Mouse (Mus musculus) retina, postnatal 7 days (tissue): ENCODE measurements around the gene Ifnab.
A peak's percentile ranks its signal among the peaks of the same experiment; 100 is the strongest.

Source experiments
- DNase-seq: peaks from one replicate; pipeline ENCODE4 v3.0.0-alpha.2; 2012; ENCODE audit warnings: low read depth, low spot score

Gene Ifnab

GRCm38 (mm10) chr4:88691259-88691658 lies at the start of gene Ifnab:
TSS of gene Ifnab (minus strand) at chr4:88691359.
- DNase-seq, result no peak

DNA sequence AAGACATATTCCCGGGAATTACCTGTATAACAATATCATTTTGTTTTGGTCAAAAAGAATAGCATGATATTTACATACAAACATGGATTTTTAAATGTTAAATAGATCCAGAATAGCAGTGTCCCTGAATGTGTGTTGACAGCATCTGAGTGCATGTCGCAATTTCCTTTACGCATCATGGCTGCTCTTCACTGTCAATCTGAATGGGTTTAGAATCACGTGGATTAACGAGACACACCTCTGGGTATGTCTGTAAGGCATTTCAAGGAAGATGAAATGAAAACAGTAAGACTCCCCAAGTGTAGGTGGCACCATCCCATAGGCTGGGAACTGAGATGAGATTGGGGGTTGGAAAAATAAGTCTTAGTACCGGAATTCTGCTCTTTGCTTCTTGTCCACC lies 47.9 kb upstream of the Ifnab start:
- no peak for DNase-seq

GRCm38 (mm10) chr4:88738480-88738879 lies 47.3 kb upstream of the Ifnab start:
- DNase-seq, result peak; percentile 39

DNA sequence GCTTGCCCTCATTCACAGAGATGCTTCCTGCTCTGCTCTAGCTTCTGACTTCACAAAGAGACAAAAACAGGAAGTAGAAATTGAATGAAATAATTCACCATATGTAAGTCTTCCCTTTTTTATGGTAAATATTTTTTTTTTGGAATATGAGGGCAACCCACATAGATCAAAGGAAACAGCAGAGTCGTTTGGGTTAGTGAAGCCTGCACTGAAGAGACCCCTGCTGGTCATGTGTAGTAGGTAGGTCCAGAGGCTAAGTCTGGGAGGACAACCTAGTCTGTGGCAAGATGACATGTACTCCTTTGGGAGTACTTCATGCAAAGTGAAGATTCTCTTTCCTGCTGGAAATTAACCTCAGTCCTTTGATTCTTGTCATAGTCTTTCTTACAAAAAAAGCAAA lies 36.2 kb upstream of the Ifnab start:
- no peak for DNase-seq

DNA sequence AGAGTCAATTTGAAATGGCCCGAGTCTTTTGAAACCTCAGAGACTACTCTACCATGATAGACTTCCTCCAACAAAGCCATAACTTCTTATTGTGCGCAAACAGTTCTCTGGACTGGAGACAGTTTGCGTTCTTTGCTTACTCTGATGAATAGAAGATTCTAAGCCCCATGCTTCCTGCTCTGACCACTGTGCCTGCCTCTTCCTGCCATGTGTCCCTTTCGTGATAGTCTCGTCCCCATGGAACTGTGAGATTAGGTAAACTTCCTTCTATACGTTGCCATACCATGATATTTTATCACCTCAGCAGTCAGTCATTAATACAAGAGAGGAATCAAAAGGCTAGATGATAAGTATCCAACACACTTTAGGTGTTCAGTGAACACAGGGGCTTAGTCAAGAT lies 35.6 kb upstream of the Ifnab start:
- DNase-seq, result no peak

DNA sequence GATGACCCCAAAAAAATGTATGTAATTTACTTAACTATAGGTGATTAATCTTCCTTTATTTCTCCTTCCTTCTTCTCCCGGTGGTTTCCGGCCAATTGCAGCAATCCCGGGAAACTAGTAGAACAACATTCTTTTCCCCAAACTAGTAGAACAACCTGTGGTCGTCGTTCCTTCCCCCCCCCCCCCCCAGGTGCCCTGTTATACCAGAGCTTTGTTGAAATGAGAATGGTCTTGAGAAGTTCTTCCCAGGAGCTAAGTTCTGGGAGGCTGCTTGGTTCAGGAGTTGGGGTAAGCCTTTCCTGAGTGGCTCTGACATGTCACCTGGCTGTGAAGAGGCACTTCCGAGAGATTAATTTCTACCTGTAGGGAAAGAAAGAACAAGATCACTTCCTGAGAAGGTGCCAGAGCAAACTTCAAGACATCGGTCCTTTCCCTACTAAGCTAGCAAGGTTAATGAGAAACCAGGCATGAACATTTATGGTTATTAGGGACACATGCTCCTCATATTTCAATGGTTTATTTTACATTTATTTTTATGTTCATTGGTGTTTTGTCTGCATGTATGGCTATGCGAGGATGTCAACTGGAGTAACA lies 32.4 kb upstream of the Ifnab start:
- no peak for DNase-seq

DNA sequence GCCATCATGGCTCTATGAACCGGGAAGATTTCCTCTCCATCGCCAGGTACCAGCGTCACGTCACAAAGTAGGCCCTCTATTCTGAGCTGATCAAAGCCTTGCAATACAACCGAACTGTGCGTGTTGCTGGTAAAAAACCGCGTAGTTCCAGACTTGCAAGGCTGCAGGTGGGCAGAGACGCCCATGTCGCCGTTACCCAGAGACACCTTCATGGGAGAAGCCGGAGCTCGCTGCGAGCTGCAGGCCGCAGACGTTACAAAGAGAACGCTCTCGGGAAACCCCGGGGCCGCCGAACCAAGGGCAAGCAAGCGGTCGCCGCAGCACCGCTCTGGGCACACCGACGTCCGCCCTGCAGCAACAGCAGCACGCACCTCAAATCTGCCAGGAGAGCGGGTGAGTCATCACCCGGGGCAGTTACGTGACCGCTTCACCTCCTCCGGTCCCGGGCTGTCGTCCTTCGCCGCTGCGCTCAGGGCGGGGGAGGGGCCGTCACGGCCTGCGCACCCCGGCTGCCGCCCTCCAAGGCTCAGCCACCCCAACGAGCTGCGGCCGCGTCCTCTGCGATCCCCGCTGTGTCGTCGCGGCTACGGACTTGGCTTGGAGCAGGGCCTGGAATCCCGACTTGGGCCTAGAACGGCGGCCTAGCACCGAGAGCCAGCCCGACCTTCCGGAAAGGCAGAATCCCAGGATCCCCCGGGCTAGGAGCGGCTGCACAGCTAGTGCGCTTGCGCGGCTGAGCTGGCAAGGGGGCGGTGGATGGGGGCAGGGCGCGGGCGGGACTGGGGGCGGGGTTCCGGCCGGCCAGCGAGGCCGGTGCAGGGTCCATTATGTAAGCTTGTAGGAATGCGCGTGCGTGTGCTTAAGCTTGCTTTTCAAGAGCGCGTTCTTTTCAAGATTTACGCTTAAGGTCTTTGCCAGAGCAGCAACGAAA lies 30.9 kb upstream of the Ifnab start, which contains the start of the genes Gm26566 and Klhl9:
TSS of gene Gm26566 (plus strand) at position 15 of the 931 bp plus-strand sequence.
TSS of gene Klhl9 (minus strand) at position 675 of the 931 bp plus-strand sequence.
- DNase-seq, result peak; percentile 91

DNA sequence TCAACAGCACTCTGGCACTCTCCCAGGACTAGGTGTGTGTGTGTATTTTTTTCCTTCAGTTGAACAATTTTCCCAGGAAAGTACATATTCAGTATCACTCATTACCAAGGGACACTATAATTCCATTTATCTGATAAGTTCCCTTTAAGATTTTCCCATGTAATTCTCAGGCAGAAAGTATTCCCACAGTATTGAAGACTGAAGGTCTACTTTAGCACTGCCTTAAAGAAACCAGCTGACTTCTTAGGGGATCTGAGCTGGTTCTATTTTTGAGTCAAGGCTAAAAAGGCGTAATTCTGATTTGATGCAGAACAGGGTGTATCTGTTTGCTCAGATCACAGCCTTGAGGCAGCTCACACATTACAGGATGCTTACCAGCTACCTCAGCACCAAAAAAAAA lies 27.6 kb upstream of the Ifnab start:
- DNase-seq, result no peak

DNA sequence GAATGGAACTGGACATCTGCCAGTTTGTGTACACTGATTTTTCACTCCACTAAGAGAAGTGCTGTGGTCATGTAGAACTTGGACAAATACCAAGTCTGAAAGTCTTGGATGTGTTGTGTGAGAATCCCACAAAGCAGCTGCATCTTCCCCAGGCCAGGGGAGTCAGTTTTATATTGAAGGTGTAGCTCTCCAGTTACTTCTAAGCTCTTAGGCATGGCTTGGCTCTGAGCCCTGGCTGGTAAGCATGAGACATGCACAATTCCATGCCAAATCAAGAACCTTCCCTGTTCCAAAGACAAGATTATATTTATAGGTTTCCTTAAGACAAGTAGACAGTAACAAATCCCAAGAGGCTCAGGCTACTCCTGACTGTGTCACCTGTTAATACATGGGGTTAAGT lies 23.9 kb upstream of the Ifnab start:
- no peak for DNase-seq

- no peak for DNase-seq
Observed at GRCm38 (mm10) chr4:88714281-88714680, 23.1 kb upstream of the Ifnab start.

DNA sequence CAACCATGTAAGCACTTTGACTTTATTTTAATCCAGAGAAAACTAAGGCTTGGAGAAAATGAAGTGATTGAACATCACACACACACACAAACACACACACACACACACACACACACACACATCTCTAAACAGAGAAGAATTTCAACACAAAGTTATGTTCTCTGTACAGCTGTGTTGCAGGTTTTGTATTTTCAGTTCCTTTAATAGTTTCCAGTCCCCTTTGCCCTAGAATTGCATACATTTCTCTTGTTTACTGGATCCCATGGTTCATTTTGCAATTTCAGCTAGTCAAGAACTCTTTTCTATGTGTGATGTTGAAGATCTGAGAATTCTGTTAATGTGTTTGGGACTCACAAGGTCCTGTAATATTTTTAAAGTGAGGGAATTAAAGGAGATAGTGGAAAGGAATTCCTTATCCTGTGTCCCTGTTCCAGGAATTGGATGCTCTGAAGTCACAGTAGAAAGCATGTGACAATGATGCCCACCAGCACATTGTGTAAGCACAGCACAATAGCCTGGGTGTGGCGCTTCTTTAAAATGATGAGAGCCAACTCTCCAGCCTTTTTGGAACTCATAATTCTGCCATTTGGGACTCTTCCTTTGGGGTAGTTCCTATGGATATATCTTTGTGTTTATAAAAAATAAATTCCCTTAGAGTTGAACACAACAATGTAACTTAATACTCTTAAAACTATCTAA lies 16.1 kb upstream of the Ifnab start:
- DNase-seq, result no peak

DNA sequence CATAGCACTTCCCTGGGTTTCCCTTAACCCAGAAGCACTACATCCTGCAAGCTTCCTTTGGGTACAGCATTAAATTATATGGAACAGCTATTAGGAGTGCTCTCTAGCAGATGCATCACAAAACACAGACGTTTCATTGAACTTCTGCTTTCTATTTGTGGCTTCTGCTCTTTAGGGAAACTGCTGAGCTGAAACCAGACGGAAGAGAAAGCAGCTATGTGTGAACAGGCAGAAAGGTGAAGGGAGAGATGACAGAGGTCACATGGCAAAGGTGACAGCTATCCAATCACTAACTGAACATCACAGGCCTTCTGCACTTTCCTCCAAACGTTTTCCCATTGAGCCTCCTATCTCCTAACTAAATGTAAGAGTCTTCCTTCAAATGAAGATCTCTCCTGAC lies 14.8 kb upstream of the Ifnab start:
- DNase-seq, result no peak

DNA sequence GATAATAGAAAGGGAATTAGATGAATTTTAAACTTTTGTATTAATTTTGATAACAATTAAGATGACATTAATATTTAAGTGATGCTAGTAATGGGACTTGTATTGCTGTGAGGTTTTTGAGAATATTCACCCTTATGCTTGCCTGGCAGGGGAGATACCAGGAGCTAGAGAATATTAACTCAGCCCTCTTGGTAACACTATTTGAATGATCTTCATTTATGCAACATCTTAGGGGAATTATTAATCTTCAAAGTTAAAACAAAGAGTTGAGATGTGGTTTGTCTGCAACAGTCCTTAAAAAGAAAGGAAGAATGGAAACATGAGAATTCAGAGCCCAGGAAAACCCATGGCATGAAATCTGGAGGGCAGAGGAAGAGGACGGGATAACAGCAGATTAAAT lies 8.1 kb upstream of the Ifnab start:
- DNase-seq, result no peak

DNA sequence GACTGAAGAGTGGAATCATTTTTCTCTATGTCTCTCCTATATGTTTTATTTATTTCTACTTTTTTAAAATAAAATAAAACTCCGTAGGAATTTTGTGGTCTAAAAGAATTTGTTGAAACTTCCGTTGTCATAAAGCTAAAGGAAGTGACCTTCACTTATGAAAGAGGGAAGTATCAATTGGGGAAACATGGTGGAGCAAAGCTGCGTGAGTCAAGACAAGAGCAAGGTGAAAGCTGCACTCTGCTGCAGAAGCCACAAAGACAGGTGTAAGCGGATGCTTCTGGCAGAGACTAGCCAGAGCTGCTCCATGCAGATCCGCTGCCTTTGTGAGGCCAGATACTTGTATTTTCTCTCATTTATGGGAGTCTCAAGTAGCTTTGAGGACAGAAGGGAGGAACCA lies 7.6 kb upstream of the Ifnab start:
- no peak for DNase-seq

DNA sequence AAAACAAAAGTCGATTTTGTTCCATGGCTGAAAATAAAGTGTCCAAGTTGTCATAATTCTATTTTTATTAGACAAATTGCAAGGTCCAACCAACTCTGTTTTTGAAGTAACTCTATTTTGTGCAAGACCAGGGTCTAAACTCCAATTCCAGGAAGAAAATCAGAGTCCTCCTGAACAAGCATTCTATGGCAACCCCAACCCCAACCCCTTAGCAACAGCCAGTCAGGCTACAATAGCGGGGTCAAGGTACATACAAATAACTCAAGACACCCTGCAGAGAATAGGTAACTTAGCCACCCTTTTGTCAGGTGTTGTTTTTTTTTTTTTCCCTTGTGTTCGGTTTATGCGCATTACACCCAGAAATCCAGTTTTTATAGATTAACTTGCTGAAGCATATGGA lies 6.6 kb upstream of the Ifnab start:
- no peak for DNase-seq

DNA sequence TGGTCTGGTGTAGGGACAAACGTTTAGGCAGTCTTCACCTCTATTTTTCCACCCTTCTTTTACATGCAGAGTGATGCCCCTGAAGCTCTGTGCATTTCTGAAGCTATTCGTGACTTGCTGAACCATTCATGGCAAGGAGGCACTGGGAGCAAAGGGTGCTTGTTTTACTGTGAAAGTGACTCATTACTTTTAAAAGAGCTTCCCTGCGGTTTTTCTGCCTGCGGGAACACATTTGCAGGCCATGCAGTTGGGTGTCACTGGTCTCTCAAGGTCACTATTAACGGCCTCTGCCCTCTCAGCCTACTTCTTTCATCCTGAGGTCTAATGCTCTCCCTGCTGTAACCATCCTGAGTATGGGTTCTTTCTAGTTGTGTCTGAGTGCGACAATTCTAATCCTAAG lies 5.9 kb upstream of the Ifnab start:
- no peak for DNase-seq

GRCm38 (mm10) chr4:88696237-88696884 lies 5.2 kb upstream of the Ifnab start:
- peak; percentile 71 for DNase-seq

GRCm38 (mm10) chr4:88693392-88693791 lies 2.2 kb upstream of the Ifnab start:
- DNase-seq, result no peak

DNA sequence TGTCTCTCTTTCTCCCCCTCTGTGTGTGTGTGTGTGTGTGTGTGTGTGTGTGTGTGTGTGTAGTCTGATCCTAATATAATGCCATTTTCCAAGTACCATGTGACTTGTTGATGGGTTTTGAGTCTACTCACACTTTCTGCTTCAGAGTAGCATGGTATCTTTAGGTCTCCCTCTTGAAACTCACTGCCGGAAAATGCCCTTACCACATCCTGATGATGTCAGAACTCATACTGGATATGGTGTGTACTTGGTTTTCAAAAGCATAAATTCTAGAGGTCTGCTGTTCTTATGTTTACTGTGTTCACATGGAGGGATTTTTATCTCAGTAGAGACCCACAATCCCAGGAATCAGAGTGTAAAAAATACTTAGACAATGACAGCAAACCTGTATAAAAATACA lies 1.4 kb upstream of the Ifnab start:
- no peak for DNase-seq

DNA sequence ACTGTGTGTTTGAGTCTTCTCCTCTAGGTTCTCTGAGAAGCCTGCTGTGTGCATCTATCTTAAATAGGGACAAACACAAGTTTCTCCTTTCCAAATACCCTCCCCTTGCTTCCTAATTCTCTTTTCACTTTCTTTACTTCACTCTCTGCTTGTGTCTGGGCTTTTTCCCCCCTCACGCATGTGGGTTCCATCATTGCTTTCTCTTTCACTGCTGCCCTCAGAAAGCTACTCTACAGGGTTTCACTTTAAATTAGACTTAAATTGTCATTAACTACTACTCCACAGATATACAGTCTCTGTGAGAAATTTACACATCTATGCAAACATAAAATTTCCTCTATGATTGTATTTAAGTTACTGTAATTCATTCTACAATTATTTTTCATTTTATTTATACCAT lies 7.3 kb downstream of the Ifnab start, which contains the start of gene Ifna2:
TSS of gene Ifna2 (minus strand) at position 101 of the 400 bp plus-strand sequence.
- no peak for DNase-seq

- no peak for DNase-seq
Observed at GRCm38 (mm10) chr4:88681353-88681752, 9.8 kb downstream of the Ifnab start.

- DNase-seq, result no peak
Observed at GRCm38 (mm10) chr4:88680362-88680761, 10.8 kb downstream of the Ifnab start.
